In the genomic region with DNA sequence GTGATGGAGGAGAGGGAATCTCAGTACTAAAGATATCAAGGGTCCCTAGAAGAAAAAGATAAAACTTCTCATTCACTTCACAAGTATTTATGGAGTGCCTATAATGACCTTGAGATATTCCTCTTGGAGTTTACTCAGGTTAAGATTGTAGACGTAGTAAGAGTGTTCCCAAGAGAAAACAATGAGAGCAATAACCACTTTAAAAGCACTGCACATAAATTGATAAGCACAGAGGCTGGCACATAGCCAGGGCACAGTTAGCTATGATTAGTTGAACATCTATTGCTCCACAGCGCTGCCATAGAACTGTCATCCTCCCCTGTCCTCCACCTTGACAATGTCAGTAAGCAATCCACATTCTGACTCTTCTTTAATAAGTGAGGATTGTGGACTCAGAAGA, we compare ENCODE assay signal across 24 mouse cellular contexts.
DNase-seq lines count a peak whose midpoint lies in the region; ATAC-seq and TF ChIP-seq lines count a peak whose summit lies in the region.
"Had no signal": no experiment of that assay in that cellular context is flagged by ENCODE, and none has a peak within 500 bp of the region (broad histone marks: within the 10 kb centered on the region; RNA-seq: fewer than 3 reads in every experiment).

No protein-coding gene starts in this region.

- no peak overlapping the region for H3K4me3 ChIP-seq in forebrain, postnatal 0 days (ENCODE audit: low read depth, low read length)
- H3K4me3 ChIP-seq in forebrain, embryonic 10.5 days, result no peak overlapping the region
- H3K4me3 ChIP-seq in lung, postnatal 0 days (ENCODE audit: low read depth, low read length), result no peak overlapping the region
- H3K4me3 ChIP-seq: gastrocnemius, adult 2 months; heart, embryonic 15.5 days; hindbrain, embryonic 15.5 days; left cerebral cortex, adult 2 months; limb, embryonic 10.5 days; liver, embryonic 15.5 days; midbrain, embryonic 10.5 days had no signal

- no peak overlapping the region for H3K27ac ChIP-seq in forebrain, postnatal 0 days (ENCODE audit: low read depth, low read length)
- no peak overlapping the region for H3K27ac ChIP-seq in forebrain, embryonic 10.5 days
- no peak overlapping the region for H3K27ac ChIP-seq in lung, postnatal 0 days (ENCODE audit: low read length)
- H3K27ac ChIP-seq: gastrocnemius, adult 2 months; heart, embryonic 15.5 days; hindbrain, embryonic 15.5 days; left cerebral cortex, adult 2 months; limb, embryonic 10.5 days; liver, embryonic 15.5 days; midbrain, embryonic 10.5 days had no signal

- H3K36me3 ChIP-seq in forebrain, postnatal 0 days (ENCODE audit: insufficient read depth), result no peaks in the 10 kb centered on the region
- H3K36me3 ChIP-seq in forebrain, embryonic 10.5 days (replicated peaks), result no peaks in the 10 kb centered on the region
- no peaks in the 10 kb centered on the region for H3K36me3 ChIP-seq in lung, postnatal 0 days (ENCODE audit: insufficient read depth, low read length)
- H3K36me3 ChIP-seq: G1E; heart, embryonic 15.5 days; hindbrain, embryonic 15.5 days; limb, embryonic 10.5 days; liver, embryonic 15.5 days; midbrain, embryonic 10.5 days had no signal

- peaks cover 5% of the 10 kb centered on the region; the same call in 1 of the 2 replicates for H3K4me1 ChIP-seq in forebrain, postnatal 0 days (ENCODE audit: insufficient read depth)
- H3K4me1 ChIP-seq in forebrain, embryonic 10.5 days, result peaks cover 21% of the 10 kb centered on the region
- H3K4me1 ChIP-seq in lung, postnatal 0 days (ENCODE audit: insufficient read depth, low read depth, low read length), result peaks cover 8% of the 10 kb centered on the region; the same call in 1 of the 2 replicates
- H3K4me1 ChIP-seq: liver, embryonic 15.5 days had no signal

- H3K4me2 ChIP-seq in forebrain, postnatal 0 days (ENCODE audit: low read depth), result no peak overlapping the region
- H3K4me2 ChIP-seq in lung, postnatal 0 days (replicated peaks; ENCODE audit: low read depth, low read length), result no peak overlapping the region
- H3K4me2 ChIP-seq: liver, embryonic 15.5 days had no signal

- TF ChIP-seq EP300 in lung, postnatal 0 days (IDR thresholded peaks at IDR 0.05), result no peak

- peak; percentile 16 for DNase-seq in forebrain, postnatal 0 days
- no peak for DNase-seq in forebrain, embryonic 10.5 days (ENCODE audit: extremely low spot score, low spot score)
- peak; percentile 12 to 19 for DNase-seq in lung, adult 18-20 months
- no peak for DNase-seq in lung, postnatal 0 days (ENCODE audit: low spot score)
- DNase-seq in testis, postnatal 10 days (ENCODE audit: low spot score), result peak; percentile 47
- DNase-seq in testis, postnatal 14 days (ENCODE audit: low spot score), result no peak
- DNase-seq in lung, postnatal 36 days, result peak; percentile 33
- DNase-seq in gastrocnemius, adult 8-10 months (ENCODE audit: low spot score in 2 of 2), result no peak
- DNase-seq: adrenal gland, adult 8-10 months; B cell, adult 2 months; layer of hippocampus, adult 9-11 months; liver; right cerebral cortex, postnatal 25 days; spleen, adult 18-20 months; thymus, adult 2 months had no signal

- no peak for TF ChIP-seq CTCF in forebrain, postnatal 0 days (IDR thresholded peaks at IDR 0.05; ENCODE audit: low read depth)
- TF ChIP-seq CTCF in lung, postnatal 0 days (IDR thresholded peaks at IDR 0.05), result no peak

- H3K27me3 ChIP-seq in forebrain, postnatal 0 days (ENCODE audit: insufficient read depth, low read length), result no peaks in the 10 kb centered on the region
- peaks cover 7% of the 10 kb centered on the region; the same call in 1 of the 2 replicates for H3K27me3 ChIP-seq in forebrain, embryonic 10.5 days (ENCODE audit: poor library complexity, severe bottlenecking)
- H3K27me3 ChIP-seq in lung, postnatal 0 days (replicated peaks; ENCODE audit: insufficient read depth, low read length), result no peaks in the 10 kb centered on the region
- H3K27me3 ChIP-seq: heart, embryonic 15.5 days; liver, embryonic 15.5 days had no signal

- 59% methylated on average over 2 of the region's 2 CpGs for WGBS in forebrain, postnatal 0 days
- WGBS in forebrain, embryonic 10.5 days, result 93% methylated on average over 2 of the region's 2 CpGs
- whole genome bisulfite sequencing in lung, postnatal 0 days, result 52% methylated on average over 2 of the region's 2 CpGs

- H3K9ac ChIP-seq in forebrain, postnatal 0 days, result no peak overlapping the region
- H3K9ac ChIP-seq in lung, postnatal 0 days (replicated peaks; ENCODE audit: low read depth), result no peak overlapping the region
- H3K9ac ChIP-seq: heart, embryonic 15.5 days; hindbrain, embryonic 15.5 days; liver, embryonic 15.5 days had no signal

- no peaks in the 10 kb centered on the region for H3K9me3 ChIP-seq in forebrain, postnatal 0 days (ENCODE audit: low read length)
- H3K9me3 ChIP-seq in forebrain, embryonic 10.5 days, result no peaks in the 10 kb centered on the region
- no peaks in the 10 kb centered on the region for H3K9me3 ChIP-seq in lung, postnatal 0 days (ENCODE audit: low read length)
- H3K9me3 ChIP-seq: heart, embryonic 15.5 days; hindbrain, embryonic 15.5 days; limb, embryonic 10.5 days; liver, embryonic 15.5 days; midbrain, embryonic 10.5 days had no signal

- ATAC-seq in forebrain, postnatal 0 days, result no peak
- ATAC-seq in lung, postnatal 0 days, result no peak
- ATAC-seq: activated CD4-positive, CD25-positive, alpha-beta regulatory T cell, adult 4 months had no signal

Comparison
In these comparisons a context has a peak if more than half of its experiments do, and no peak if none do; other contexts are left out.
1. DNase-seq: peak in forebrain, postnatal 0 days (single experiment), lung, adult 18-20 months (2 of 2), testis, postnatal 10 days (single experiment) and lung, postnatal 36 days (single experiment); none in forebrain, embryonic 10.5 days (single experiment), lung, postnatal 0 days (single experiment), testis, postnatal 14 days (single experiment) and gastrocnemius, adult 8-10 months (0 of 2).